10 mouse cellular contexts compared by ENCODE assay signal in genomic region chr3:34196451-34197162, GRCm38 (mm10).
DNase-seq lines count a peak whose midpoint lies in the region; ATAC-seq and TF ChIP-seq lines count a peak whose summit lies in the region.
"Had no signal": no experiment of that assay in that cellular context is flagged by ENCODE, and none has a peak within 500 bp of the region (broad histone marks: within the 10 kb centered on the region; RNA-seq: fewer than 3 reads in every experiment).

No protein-coding gene starts in this region.

- ATAC-seq in stomach, embryonic 14.5 days (ENCODE audit: insufficient number of reproducible peaks, insufficient read depth, low FRiP score, low read depth) = no peak
- ATAC-seq in stomach, postnatal 0 days (ENCODE audit: low FRiP score, low TSS enrichment) = no peak
- peak; percentile 53; the same call in 1 of the 2 replicates for ATAC-seq in forebrain, embryonic 11.5 days (replicated peaks; ENCODE audit: low FRiP score)

- no peak for DNase-seq in stomach, postnatal 0 days (ENCODE audit: low spot score)
- no peak for DNase-seq in forebrain, embryonic 11.5 days (ENCODE audit: low spot score)
- peak; percentile 18 for DNase-seq in mesoderm, embryonic 11.5 days (ENCODE audit: low read depth, low spot score)
- DNase-seq in right cerebral cortex, postnatal 14 days = no peak
- no peak for DNase-seq in spleen, adult 18-20 months
- no peak for DNase-seq in right cerebral cortex, postnatal 4 days
- DNase-seq: adrenal gland, adult 8-10 months; gastrocnemius, postnatal 25 days; kidney, postnatal 25 days had no signal

- H3K27me3 ChIP-seq in stomach, embryonic 14.5 days (ENCODE audit: control insufficient read depth, insufficient read depth, low read length) = no peaks in the 10 kb centered on the region
- H3K27me3 ChIP-seq in stomach, postnatal 0 days (ENCODE audit: control insufficient read depth, insufficient read depth, low read length) = no peaks in the 10 kb centered on the region
- H3K27me3 ChIP-seq in forebrain, embryonic 11.5 days (ENCODE audit: control insufficient read depth, insufficient read depth, low read length) = no peaks in the 10 kb centered on the region

- H3K36me3 ChIP-seq in stomach, embryonic 14.5 days (ENCODE audit: control insufficient read depth, insufficient read depth, low read length) = no peaks in the 10 kb centered on the region
- no peaks in the 10 kb centered on the region for H3K36me3 ChIP-seq in stomach, postnatal 0 days (ENCODE audit: control insufficient read depth, insufficient read depth, low read length)
- no peaks in the 10 kb centered on the region for H3K36me3 ChIP-seq in forebrain, embryonic 11.5 days (ENCODE audit: control insufficient read depth, insufficient read depth, low read length)

- H3K9ac ChIP-seq in stomach, embryonic 14.5 days (replicated peaks; ENCODE audit: low read depth, low read length) = no peak overlapping the region
- H3K9ac ChIP-seq in stomach, postnatal 0 days (ENCODE audit: low read length) = no peak overlapping the region
- H3K9ac ChIP-seq in forebrain, embryonic 11.5 days (ENCODE audit: low read length) = peak overlapping the region; percentile 43

- no peaks in the 10 kb centered on the region for H3K4me1 ChIP-seq in stomach, embryonic 14.5 days (ENCODE audit: control insufficient read depth, insufficient read depth, low read length)
- no peaks in the 10 kb centered on the region for H3K4me1 ChIP-seq in stomach, postnatal 0 days (replicated peaks; ENCODE audit: control insufficient read depth, insufficient read depth)
- H3K4me1 ChIP-seq in forebrain, embryonic 11.5 days (replicated peaks; ENCODE audit: control insufficient read depth, insufficient read depth, low read length) = peaks cover 2% of the 10 kb centered on the region; the same call in 1 of the 2 replicates

- WGBS in stomach, embryonic 14.5 days = 41% methylated on average over 22 of the region's 22 CpGs
- WGBS in stomach, postnatal 0 days = 38% methylated on average over 22 of the region's 22 CpGs
- 12% methylated on average over 22 of the region's 22 CpGs for WGBS in forebrain, embryonic 11.5 days

- no peak for TF ChIP-seq EP300 in stomach, postnatal 0 days (optimal IDR thresholded peaks at IDR 0.05)

- peak overlapping the region; percentile 1; the same call in 1 of the 2 replicates for H3K4me3 ChIP-seq in stomach, embryonic 14.5 days (ENCODE audit: low read depth, low read length)
- no peak overlapping the region for H3K4me3 ChIP-seq in stomach, postnatal 0 days (ENCODE audit: low read depth, low read length)
- H3K4me3 ChIP-seq in forebrain, embryonic 11.5 days (ENCODE audit: low read depth, low read length) = peak overlapping the region; percentile 19

- no peak overlapping the region for H3K4me2 ChIP-seq in stomach, embryonic 14.5 days (replicated peaks; ENCODE audit: low read depth, low read length)
- no peak overlapping the region for H3K4me2 ChIP-seq in stomach, postnatal 0 days (replicated peaks; ENCODE audit: low read depth)
- H3K4me2 ChIP-seq in forebrain, embryonic 11.5 days (ENCODE audit: low read depth, low read length, severe bottlenecking) = peak overlapping the region; percentile 26; the same call in 1 of the 2 replicates

- no peak overlapping the region for H3K27ac ChIP-seq in stomach, embryonic 14.5 days (ENCODE audit: low read length)
- H3K27ac ChIP-seq in stomach, postnatal 0 days (replicated peaks) = no peak overlapping the region
- peak overlapping the region; percentile 47; the same call in 1 of the 2 replicates for H3K27ac ChIP-seq in forebrain, embryonic 11.5 days (ENCODE audit: low read depth, low read length)

- H3K9me3 ChIP-seq in stomach, embryonic 14.5 days (ENCODE audit: control insufficient read depth, low read depth, low read length) = no peaks in the 10 kb centered on the region
- H3K9me3 ChIP-seq in stomach, postnatal 0 days (ENCODE audit: control insufficient read depth, low read length) = no peaks in the 10 kb centered on the region
- no peaks in the 10 kb centered on the region for H3K9me3 ChIP-seq in forebrain, embryonic 11.5 days (ENCODE audit: control insufficient read depth, low read length)

- TF ChIP-seq CTCF in stomach, postnatal 0 days (IDR thresholded peaks at IDR 0.05; ENCODE audit: low read depth) = no peak
